Mouse (Mus musculus) limb, embryonic 14.5 days (tissue): Measurements from ENCODE around the gene Gnat2. TPM values are rescaled to one million over a fixed set of nuclear protein-coding genes. Genes with fewer than 3 reads are reported as not detected.

Source experiments
- ATAC-seq: fragments of 200-750 bp; cut with Nextera tagmentation; 2 replicates; pipeline ENCODE4 v1.8.0; 2017; ENCODE audit warnings: low read depth, moderate number of reproducible peaks, moderate TSS enrichment; ENCODE audit not compliant: low FRiP score
- DNase-seq: peaks from one replicate; pipeline ENCODE4 v3.0.0-alpha.2; 2015; ENCODE audit warnings: low spot score
- H3K27ac ChIP-seq: fragments of 300-500 bp; sonication (generic); replicated peaks from 2 replicates; pipeline ENCODE4 v1.5.1; 2014; ENCODE audit warnings: low read depth, mild to moderate bottlenecking, low read length, moderate library complexity, mixed read lengths
- H3K27me3 ChIP-seq: fragments of 300-500 bp; sonication (generic); 2 replicates; pipeline ENCODE4 v1.6.1; 2014; ENCODE audit warnings: low read length, mixed read lengths; ENCODE audit not compliant: control insufficient read depth, insufficient read depth
- H3K36me3 ChIP-seq: fragments of 300-500 bp; sonication (generic); 2 replicates; pipeline ENCODE4 v1.6.1; 2014; ENCODE audit warnings: mild to moderate bottlenecking, low read length, moderate library complexity, mixed read lengths; ENCODE audit not compliant: control insufficient read depth, insufficient read depth
- H3K4me1 ChIP-seq: fragments of 300-500 bp; sonication (generic); 2 replicates; pipeline ENCODE4 v1.6.1; 2014; ENCODE audit warnings: antibody characterized with exemption, low read length, mixed read lengths; ENCODE audit not compliant: control insufficient read depth, insufficient read depth
- H3K4me2 ChIP-seq: fragments of 300-500 bp; sonication (generic); replicated peaks from 2 replicates; pipeline ENCODE4 v1.6.1; 2014; ENCODE audit warnings: low read depth, mild to moderate bottlenecking, low read length, moderate library complexity; ENCODE audit not compliant: severe bottlenecking
- H3K4me3 ChIP-seq: fragments of 300-500 bp; sonication (generic); replicated peaks from 2 replicates; pipeline ENCODE4 v1.5.1; 2014; ENCODE audit warnings: low read length
- H3K9ac ChIP-seq: fragments of 300-500 bp; sonication (generic); 2 replicates; pipeline ENCODE4 v1.6.1; 2014; ENCODE audit warnings: mild to moderate bottlenecking, low read depth, low read length, moderate library complexity; ENCODE audit not compliant: severe bottlenecking
- H3K9me3 ChIP-seq: fragments of 300-500 bp; sonication (generic); 2 replicates; pipeline ENCODE4 v1.6.1; 2016; ENCODE audit warnings: low read length; ENCODE audit not compliant: control insufficient read depth
- POLR2A ChIP-seq: fragments of 200-500 bp; IDR thresholded peaks from 2 replicates; pipeline ENCODE4 v1.8.0; 2012; ENCODE audit warnings: inconsistent platforms, mild to moderate bottlenecking, moderate library complexity, borderline replicate concordance; ENCODE audit not compliant: insufficient read depth, insufficient read length; ENCODE audit errors: extremely low read depth
- WGBS: fragments of 180-500 bp; shearing (Covaris S2); extraction: QIAGEN DNeasy Blood & Tissue Kit; methylation state at CpG from one replicate; pipeline ENCODE4 v1.1.7; 2014; 5-methylcytosine and 5-hydroxymethylcytosine counted together
- polyA plus RNA-seq, 2 experiments: library from polyadenylated mRNA; depleted of rRNA in 1 of 2; stranded (reverse) in 1 of 2; unstranded in 1 of 2; fragments of >200 nt; fragmentation: Nextera tagmentation in 1 of 2; extraction: Ambion mirVana in 1 of 2; gene quantifications; 2 replicates each; pipeline versions ENCODE4 v1.2.1 to v1.2.3; 2012 to 2014

The Gnat2 gene
- 0.70 and 0.88 TPM in 2 replicates for polyA plus RNA-seq (2012; rRNA removed)
- polyA plus RNA-seq (2014; fragmentation: Nextera tagmentation; extraction: Ambion mirVana), result 0.70 and 0.91 TPM in 2 replicates

- no peak for ATAC-seq
- Histone ChIP-seq H3K4me3 (no peak within 1 kb of the TSS), H3K27ac (no peak within 1 kb of the TSS), H3K36me3 (no peaks in the 10 kb centered on the region), H3K27me3 (no peaks in the 10 kb centered on the region), H3K9me3 (no peaks in the 10 kb centered on the region), H3K4me1 (peaks cover 7% of the 10 kb centered on the region), H3K9ac (no peak within 1 kb of the TSS), H3K4me2 (no peak within 1 kb of the TSS)
- 77% methylated on average over 15 of the region's 15 CpGs for WGBS
- no peak for TF ChIP-seq POLR2A
- DNase-seq, result no peak
Observed at GRCm38 (mm10) chr3:108092536-108093115, at the start of gene Gnat2. Gnat2 (plus strand) TSS chr3:108092789.

GRCm38 (mm10) chr3:108044394-108045140 is 48.0 kb upstream of the Gnat2 start, which contains the start of gene Gstm4:
Gstm4 (minus strand) TSS chr3:108044894.
- 0 out of 2 replicates have a peak, but pooled peaks have one; percentile 26 for TF ChIP-seq POLR2A
- peak; percentile 86 for ATAC-seq
- Histone ChIP-seq H3K9me3 (no peaks in the 10 kb centered on the region), H3K4me3 (peak within 1 kb of the TSS; percentile 52), H3K9ac (peak within 1 kb of the TSS; percentile 65), H3K36me3 (no peaks in the 10 kb centered on the region), H3K27me3 (no peaks in the 10 kb centered on the region), H3K4me1 (no peaks in the 10 kb centered on the region), H3K27ac (0 out of 2 replicates have a peak within 1 kb of the TSS, but pooled peaks have one; percentile 52), H3K4me2 (peak within 1 kb of the TSS; percentile 87)
- 4% methylated on average over 29 of the region's 29 CpGs for WGBS
- peak; percentile 87 for DNase-seq

- H3K36me3 ChIP-seq, result no peaks in the 10 kb centered on the region
- DNase-seq (no peak), ATAC-seq (no peak)
- no peaks in the 10 kb centered on the region for H3K4me1 ChIP-seq
- no peak for TF ChIP-seq POLR2A
- 74% methylated on average over 2 of the region's 2 CpGs for WGBS
- H3K9ac ChIP-seq, result no peak overlapping the region
- H3K4me2 ChIP-seq, result no peak overlapping the region
- no peaks in the 10 kb centered on the region for H3K27me3 ChIP-seq
- no peaks in the 10 kb centered on the region for H3K9me3 ChIP-seq
- H3K27ac ChIP-seq, result no peak overlapping the region
- no peak overlapping the region for H3K4me3 ChIP-seq
Observed at GRCm38 (mm10) chr3:108046944-108047655, 45.5 kb upstream of the Gnat2 start.

GRCm38 (mm10) chr3:108048306-108048705 is 44.3 kb upstream of the Gnat2 start:
- Histone ChIP-seq H3K27me3 (no peaks in the 10 kb centered on the region), H3K4me1 (no peaks in the 10 kb centered on the region), H3K4me2 (no peak overlapping the region), H3K9me3 (no peaks in the 10 kb centered on the region), H3K4me3 (no peak overlapping the region), H3K27ac (no peak overlapping the region), H3K36me3 (no peaks in the 10 kb centered on the region), H3K9ac (no peak overlapping the region)
- no peak for ATAC-seq
- WGBS, result 59% methylated on average over 3 of the region's 3 CpGs
- TF ChIP-seq POLR2A, result no peak
- DNase-seq, result no peak

- H3K36me3 ChIP-seq, result no peaks in the 10 kb centered on the region
- ATAC-seq (no peak), DNase-seq (no peak)
- H3K4me1 ChIP-seq, result no peaks in the 10 kb centered on the region
- H3K27me3 ChIP-seq, result no peaks in the 10 kb centered on the region
- H3K4me3 ChIP-seq, result no peak overlapping the region
- TF ChIP-seq POLR2A, result no peak
- H3K9me3 ChIP-seq, result no peaks in the 10 kb centered on the region
- no peak overlapping the region for H3K4me2 ChIP-seq
- WGBS, result 90% methylated on average over 5 of the region's 5 CpGs
- H3K9ac ChIP-seq, result no peak overlapping the region
- no peak overlapping the region for H3K27ac ChIP-seq
Observed at GRCm38 (mm10) chr3:108050493-108050892, 42.1 kb upstream of the Gnat2 start.
